Mouse (Mus musculus) left cerebral cortex, postnatal 4 days (tissue): Measurements from ENCODE around the gene Ccer2. TPM values are rescaled to one million over a fixed set of nuclear protein-coding genes. Genes with fewer than 3 reads are reported as not detected.

Source experiments
- DNase-seq: peaks from one replicate; pipeline ENCODE4 v3.0.0-alpha.2; 2022
- intact Hi-C: fragments of 180-260 bp; cut with DNase I; formaldehyde crosslinking; loops from one replicate; pipeline ENCODE4 v1.15.1; 2025
- total RNA-seq, 2 experiments: library from RNA; stranded (reverse); gene quantifications; 2 replicates each; pipeline ENCODE4 v1.2.3; 2021

Ccer2 gene
- under 1 TPM in 1 of 2 experiments, not detected in 1; 0.68 TPM for total RNA-seq

- no peak for DNase-seq
- intact Hi-C loops = no loop called here
These were observed at the start of gene Ccer2 for GRCm38 (mm10) chr7:28756079-28756478. Ccer2 (plus strand) TSS chr7:28756174.

- DNase-seq = no peak
- intact Hi-C loops = no loop called here
These were observed 46.5 kb upstream of the Ccer2 start for GRCm38 (mm10) chr7:28709454-28709853.

- intact Hi-C loops = no loop called here
- no peak for DNase-seq
These were observed 45.0 kb upstream of the Ccer2 start for GRCm38 (mm10) chr7:28710962-28711361.

- no peak for DNase-seq
- intact Hi-C loops = loop anchor here (5.0 kb wide), 1 partner anchor 267 kb away; no protein-coding TSS in a partner anchor
These were observed 41.3 kb upstream of the Ccer2 start for GRCm38 (mm10) chr7:28714667-28715066.

GRCm38 (mm10) chr7:28715598-28715997 is 40.4 kb upstream of the Ccer2 start:
- DNase-seq = no peak
- intact Hi-C loops = loop anchor here (5.0 kb wide), 1 partner anchor 268 kb away; no protein-coding TSS in a partner anchor

GRCm38 (mm10) chr7:28716590-28717281 is 39.2 kb upstream of the Ccer2 start, which contains the start of gene Fbxo17:
Fbxo17 (plus strand) TSS chr7:28716804.
- intact Hi-C loops = loop anchor here (5.0 kb wide), 1 partner anchor 269 kb away; no protein-coding TSS in a partner anchor
- peak; percentile 46 for DNase-seq

GRCm38 (mm10) chr7:28717726-28718125 is 38.2 kb upstream of the Ccer2 start:
- no peak for DNase-seq
- intact Hi-C loops = loop anchor here (5.0 kb wide), 1 partner anchor 270 kb away; no protein-coding TSS in a partner anchor

- intact Hi-C loops = loop anchor here (5.0 kb wide), 1 partner anchor 272 kb away; no protein-coding TSS in a partner anchor
- DNase-seq = no peak
These were observed 36.8 kb upstream of the Ccer2 start for GRCm38 (mm10) chr7:28719159-28719558.

GRCm38 (mm10) chr7:28719650-28720049 is 36.3 kb upstream of the Ccer2 start:
- intact Hi-C loops = loop anchor here (5.0 to 10.0 kb wide), 3 partner anchors 65 to 272 kb away; partner anchors contain the start of gene Rinl
- no peak for DNase-seq

- DNase-seq = peak; percentile 37
- intact Hi-C loops = loop anchor here (10.0 kb wide), 2 partner anchors 64 to 116 kb away; partner anchors contain the start of gene Rinl
These were observed 35.0 kb upstream of the Ccer2 start for GRCm38 (mm10) chr7:28720753-28721537.

GRCm38 (mm10) chr7:28722079-28722478 is 33.9 kb upstream of the Ccer2 start:
- intact Hi-C loops = loop anchor here (10.0 kb wide), 2 partner anchors 63 to 117 kb away; partner anchors contain the start of gene Rinl
- no peak for DNase-seq

GRCm38 (mm10) chr7:28724613-28725012 is 31.4 kb upstream of the Ccer2 start:
- DNase-seq = no peak
- intact Hi-C loops = loop anchor here (10.0 kb wide), 2 partner anchors 60 to 120 kb away; partner anchors contain the start of gene Rinl

GRCm38 (mm10) chr7:28726600-28726999 is 29.4 kb upstream of the Ccer2 start:
- intact Hi-C loops = loop anchor here (10.0 kb wide), 2 partner anchors 58 to 122 kb away; partner anchors contain the start of gene Rinl

GRCm38 (mm10) chr7:28727649-28728340 is 28.2 kb upstream of the Ccer2 start:
- intact Hi-C loops = loop anchor here (10.0 kb wide), 2 partner anchors 57 to 123 kb away; partner anchors contain the start of gene Rinl
- peak; percentile 49 for DNase-seq

More at GRCm38 (mm10) chr7:28726600-28726999, 29.4 kb upstream of the Ccer2 start:
- peak; percentile 82 for DNase-seq

- intact Hi-C loops = no loop called here
- DNase-seq = peak; percentile 73
These were observed 23.4 kb upstream of the Ccer2 start for GRCm38 (mm10) chr7:28732341-28733142.

- intact Hi-C loops = no loop called here
These were observed 22.8 kb upstream of the Ccer2 start for GRCm38 (mm10) chr7:28733211-28733610.

GRCm38 (mm10) chr7:28735701-28736100 is 20.3 kb upstream of the Ccer2 start:
- intact Hi-C loops = no loop called here
- no peak for DNase-seq

More at GRCm38 (mm10) chr7:28733211-28733610, 22.8 kb upstream of the Ccer2 start:
- no peak for DNase-seq

GRCm38 (mm10) chr7:28739829-28740228 is 16.1 kb upstream of the Ccer2 start:
- no peak for DNase-seq
- intact Hi-C loops = no loop called here

- intact Hi-C loops = no loop called here
- DNase-seq = no peak
These were observed 15.0 kb upstream of the Ccer2 start for GRCm38 (mm10) chr7:28740949-28741348.

- DNase-seq = no peak
- intact Hi-C loops = no loop called here
These were observed 14.6 kb upstream of the Ccer2 start for GRCm38 (mm10) chr7:28741368-28741708.
